Mouse (Mus musculus) kidney, embryonic 14.5 days (tissue): Measurements from ENCODE around the gene Fblim1. TPM values are rescaled to one million over a fixed set of nuclear protein-coding genes. Genes with fewer than 3 reads are reported as not detected.
A peak's percentile ranks its signal among the peaks of the same experiment; 100 is the strongest.

Experiments
- ATAC-seq: fragments of 200-750 bp; cut with Nextera tagmentation; 2 replicates; pipeline ENCODE4 v1.8.0; 2017; ENCODE audit warnings: moderate number of reproducible peaks, mild to moderate bottlenecking, moderate TSS enrichment, moderate library complexity; ENCODE audit not compliant: low FRiP score, low TSS enrichment
- H3K27ac ChIP-seq: fragments of 300-500 bp; sonication (generic); 2 replicates; pipeline ENCODE4 v1.5.1; 2014; ENCODE audit warnings: low read depth, mild to moderate bottlenecking, low read length, moderate library complexity, mixed read lengths
- H3K27me3 ChIP-seq: fragments of 300-500 bp; sonication (generic); 2 replicates; pipeline ENCODE4 v1.6.1; 2014; ENCODE audit warnings: mild to moderate bottlenecking, low read length; ENCODE audit not compliant: control insufficient read depth, insufficient read depth
- H3K36me3 ChIP-seq: fragments of 300-500 bp; sonication (generic); 2 replicates; pipeline ENCODE4 v1.6.1; 2014; ENCODE audit warnings: low read length, mixed read lengths; ENCODE audit not compliant: control insufficient read depth, insufficient read depth
- H3K4me1 ChIP-seq: fragments of 300-500 bp; sonication (generic); 2 replicates; pipeline ENCODE4 v1.6.1; 2014; ENCODE audit warnings: low read length, mixed read lengths; ENCODE audit not compliant: control insufficient read depth, insufficient read depth
- H3K4me2 ChIP-seq: fragments of 300-500 bp; sonication (generic); replicated peaks from 2 replicates; pipeline ENCODE4 v1.6.1; 2014; ENCODE audit warnings: low read depth, mild to moderate bottlenecking, low read length
- H3K4me3 ChIP-seq: fragments of 300-500 bp; sonication (generic); 2 replicates; pipeline ENCODE4 v1.5.1; 2014; ENCODE audit warnings: mild to moderate bottlenecking, low read length
- H3K9ac ChIP-seq: fragments of 300-500 bp; sonication (generic); 2 replicates; pipeline ENCODE4 v1.6.1; 2014; ENCODE audit warnings: low read depth, mild to moderate bottlenecking, low read length, moderate library complexity
- H3K9me3 ChIP-seq: fragments of 300-500 bp; sonication (generic); 2 replicates; pipeline ENCODE4 v1.6.1; 2016; ENCODE audit warnings: low read length; ENCODE audit not compliant: control insufficient read depth
- WGBS: fragments of 180-500 bp; shearing (Covaris S2); extraction: QIAGEN DNeasy Blood & Tissue Kit; methylation state at CpG from one replicate; pipeline ENCODE4 v1.1.7; 2014; 5-methylcytosine and 5-hydroxymethylcytosine counted together
- polyA plus RNA-seq: library from polyadenylated mRNA; unstranded; fragments of >200 nt; fragmentation: Nextera tagmentation; extraction: Ambion mirVana; gene quantifications from 2 replicates; pipeline ENCODE4 v1.2.1, GENCODE M21; 2014

Gene Fblim1
- polyA plus RNA-seq, 1 experiment from 2014 or later, result 71.3 TPM

- peak overlapping the region; percentile 96 for H3K9ac ChIP-seq
- no peak for ATAC-seq
- H3K9me3 ChIP-seq, result no peaks in the 10 kb centered on the region
- peak overlapping the region; percentile 76 for H3K4me3 ChIP-seq
- no peaks in the 10 kb centered on the region for H3K27me3 ChIP-seq
- H3K4me1 ChIP-seq, result peaks cover 14% of the 10 kb centered on the region; the same call in 1 of the 2 replicates
- peak overlapping the region; percentile 100 for H3K27ac ChIP-seq
- H3K36me3 ChIP-seq, result no peaks in the 10 kb centered on the region
- peak overlapping the region; percentile 89 for H3K4me2 ChIP-seq
- 20% methylated on average over 9 of the region's 9 CpGs for WGBS
These were observed 58.6 kb downstream of the Fblim1 start for GRCm38 (mm10) chr4:141547299-141547698.

GRCm38 (mm10) chr4:141546334-141547200, 59.3 kb downstream of the Fblim1 start:
- Histone ChIP-seq H3K4me1 (peaks cover 17% of the 10 kb centered on the region; the same call in 1 of the 2 replicates), H3K27ac (peak overlapping the region; percentile 100), H3K9ac (peak overlapping the region; percentile 96), H3K4me3 (peak overlapping the region; percentile 76), H3K4me2 (peak overlapping the region; percentile 89), H3K27me3 (no peaks in the 10 kb centered on the region), H3K9me3 (no peaks in the 10 kb centered on the region), H3K36me3 (no peaks in the 10 kb centered on the region)
- peak; percentile 89 for ATAC-seq
- under 1% methylated on average over 83 of the region's 98 CpGs for WGBS

- peak overlapping the region; percentile 94 for H3K4me2 ChIP-seq
- peak overlapping the region; percentile 76 for H3K4me3 ChIP-seq
These were observed 60.1 kb downstream of the Fblim1 start for GRCm38 (mm10) chr4:141545743-141546333.

GRCm38 (mm10) chr4:141545071-141545742, 60.7 kb downstream of the Fblim1 start:
- H3K4me2 ChIP-seq, result peak overlapping the region; percentile 94
- H3K36me3 ChIP-seq, result no peaks in the 10 kb centered on the region

More at GRCm38 (mm10) chr4:141545743-141546333, 60.1 kb downstream of the Fblim1 start:
- Histone ChIP-seq H3K4me1 (peaks cover 17% of the 10 kb centered on the region; the same call in 1 of the 2 replicates), H3K27me3 (no peaks in the 10 kb centered on the region), H3K9me3 (no peaks in the 10 kb centered on the region), H3K27ac (peak overlapping the region; percentile 100), H3K36me3 (no peaks in the 10 kb centered on the region), H3K9ac (peak overlapping the region; percentile 96)
- under 1% methylated on average over 53 of the region's 56 CpGs for WGBS
- peak; percentile 81 for ATAC-seq

GRCm38 (mm10) chr4:141544536-141544935, 61.4 kb downstream of the Fblim1 start:
- peak overlapping the region; percentile 96 for H3K27ac ChIP-seq
- peak overlapping the region; percentile 76; the same call in 1 of the 2 replicates for H3K4me3 ChIP-seq
- peaks cover 18% of the 10 kb centered on the region; the same call in 1 of the 2 replicates for H3K4me1 ChIP-seq
- ATAC-seq, result no peak
- H3K4me2 ChIP-seq, result peak overlapping the region; percentile 94
- H3K27me3 ChIP-seq, result no peaks in the 10 kb centered on the region
- H3K36me3 ChIP-seq, result no peaks in the 10 kb centered on the region
- H3K9ac ChIP-seq, result peak overlapping the region; percentile 96; the same call in 1 of the 2 replicates
- H3K9me3 ChIP-seq, result no peaks in the 10 kb centered on the region
- 46% methylated on average over 2 of the region's 2 CpGs for WGBS

More at GRCm38 (mm10) chr4:141545071-141545742, 60.7 kb downstream of the Fblim1 start:
- no peaks in the 10 kb centered on the region for H3K27me3 ChIP-seq
- H3K9me3 ChIP-seq, result no peaks in the 10 kb centered on the region
- peak overlapping the region; percentile 76 for H3K4me3 ChIP-seq
- peak overlapping the region; percentile 96 for H3K9ac ChIP-seq
- peak; percentile 44 for ATAC-seq
- peak overlapping the region; percentile 96 for H3K27ac ChIP-seq
- under 1% methylated on average over 45 of the region's 45 CpGs for WGBS
- H3K4me1 ChIP-seq, result peaks cover 17% of the 10 kb centered on the region; the same call in 1 of the 2 replicates

- no peaks in the 10 kb centered on the region for H3K9me3 ChIP-seq
- H3K4me1 ChIP-seq, result peaks cover 23% of the 10 kb centered on the region; the same call in 1 of the 2 replicates
- H3K4me2 ChIP-seq, result no peak overlapping the region
- 82% methylated on average over 3 of the region's 3 CpGs for WGBS
- no peaks in the 10 kb centered on the region for H3K27me3 ChIP-seq
- no peak overlapping the region for H3K27ac ChIP-seq
- H3K36me3 ChIP-seq, result no peaks in the 10 kb centered on the region
- no peak overlapping the region for H3K4me3 ChIP-seq
- no peak overlapping the region for H3K9ac ChIP-seq
- ATAC-seq, result no peak
These were observed 62.3 kb downstream of the Fblim1 start for GRCm38 (mm10) chr4:141543593-141543992.

GRCm38 (mm10) chr4:141541851-141542250, 64.0 kb downstream of the Fblim1 start:
- Histone ChIP-seq H3K27ac (no peak overlapping the region), H3K9ac (no peak overlapping the region), H3K27me3 (no peaks in the 10 kb centered on the region), H3K36me3 (no peaks in the 10 kb centered on the region), H3K4me2 (no peak overlapping the region), H3K9me3 (no peaks in the 10 kb centered on the region), H3K4me3 (no peak overlapping the region), H3K4me1 (peaks cover 14% of the 10 kb centered on the region; the same call in 1 of the 2 replicates)
- WGBS, result 26% methylated on average over 7 of the region's 7 CpGs
- no peak for ATAC-seq

- ATAC-seq, result no peak
- no peak overlapping the region for H3K4me3 ChIP-seq
- H3K9me3 ChIP-seq, result no peaks in the 10 kb centered on the region
- H3K9ac ChIP-seq, result no peak overlapping the region
- no peaks in the 10 kb centered on the region for H3K36me3 ChIP-seq
- H3K27ac ChIP-seq, result no peak overlapping the region
- no peaks in the 10 kb centered on the region for H3K27me3 ChIP-seq
- H3K4me1 ChIP-seq, result peaks cover 14% of the 10 kb centered on the region; the same call in 1 of the 2 replicates
- no peak overlapping the region for H3K4me2 ChIP-seq
- WGBS, result 81% methylated on average over 3 of the region's 3 CpGs
These were observed 65.1 kb downstream of the Fblim1 start for GRCm38 (mm10) chr4:141540844-141541243.
